Mouse (Mus musculus) midbrain, embryonic 14.5 days (tissue): Measurements from ENCODE around the gene Kcnd2. TPM values are rescaled to one million over a fixed set of nuclear protein-coding genes. Genes with fewer than 3 reads are reported as not detected.

ENCODE experiments used
- ATAC-seq: fragments of 200-750 bp; cut with Nextera tagmentation; 2 replicates; pipeline ENCODE4 v1.8.0; 2017; ENCODE audit warnings: moderate number of reproducible peaks, moderate library complexity; ENCODE audit not compliant: low FRiP score, low TSS enrichment
- DNase-seq: peaks from one replicate; pipeline ENCODE4 v3.0.0-alpha.2; 2015
- H3K27ac ChIP-seq: fragments of 300-500 bp; sonication (generic); replicated peaks from 2 replicates; pipeline ENCODE4 v1.5.1; 2014; ENCODE audit warnings: mild to moderate bottlenecking, low read depth, low read length, moderate library complexity
- H3K27me3 ChIP-seq: fragments of 300-500 bp; sonication (generic); 2 replicates; pipeline ENCODE4 v1.6.1; 2014; ENCODE audit warnings: low read length, control low read depth, mixed read lengths; ENCODE audit not compliant: control insufficient read depth, insufficient read depth
- H3K36me3 ChIP-seq: fragments of 300-500 bp; sonication (generic); 2 replicates; pipeline ENCODE4 v1.6.1; 2014; ENCODE audit warnings: low read length, control low read depth; ENCODE audit not compliant: control insufficient read depth, insufficient read depth
- H3K4me1 ChIP-seq: fragments of 300-500 bp; sonication (generic); 2 replicates; pipeline ENCODE4 v1.6.1; 2014; ENCODE audit warnings: mild to moderate bottlenecking, antibody characterized with exemption, low read length, control low read depth; ENCODE audit not compliant: control insufficient read depth, insufficient read depth
- H3K4me2 ChIP-seq: fragments of 300-500 bp; sonication (generic); 2 replicates; pipeline ENCODE4 v1.6.1; 2014; ENCODE audit warnings: mild to moderate bottlenecking, low read length, moderate library complexity
- H3K4me3 ChIP-seq: fragments of 300-500 bp; sonication (generic); replicated peaks from 2 replicates; pipeline ENCODE4 v1.5.1; 2014; ENCODE audit warnings: low read depth, low read length
- H3K9ac ChIP-seq: fragments of 300-500 bp; sonication (generic); replicated peaks from 2 replicates; pipeline ENCODE4 v1.6.1; 2014; ENCODE audit warnings: mild to moderate bottlenecking, low read length, moderate library complexity
- H3K9me3 ChIP-seq: fragments of 300-500 bp; sonication (generic); 2 replicates; pipeline ENCODE4 v1.6.1; 2016; ENCODE audit warnings: low read length, control low read depth, mixed read lengths; ENCODE audit not compliant: control insufficient read depth
- WGBS: fragments of 180-500 bp; shearing (Covaris S2); extraction: QIAGEN DNeasy Blood & Tissue Kit; methylation state at CpG from one replicate; pipeline ENCODE4 v1.1.7; 2014; 5-methylcytosine and 5-hydroxymethylcytosine counted together
- polyA plus RNA-seq: library from polyadenylated mRNA; unstranded; fragments of >200 nt; fragmentation: Nextera tagmentation; extraction: Ambion mirVana; gene quantifications from 2 replicates; pipeline ENCODE4 v1.2.1, GENCODE M21; 2014

The Kcnd2 gene
- polyA plus RNA-seq, 1 experiment from 2014 or later, result 23.4 TPM

- H3K4me1 ChIP-seq, result no peaks in the 10 kb centered on the region
- WGBS, result 93% methylated on average over 4 of the region's 4 CpGs
- no peaks in the 10 kb centered on the region for H3K9me3 ChIP-seq
- ATAC-seq (no peak), DNase-seq (no peak)
- no peak overlapping the region for H3K9ac ChIP-seq
- no peaks in the 10 kb centered on the region for H3K36me3 ChIP-seq
- H3K27me3 ChIP-seq, result no peaks in the 10 kb centered on the region
- H3K27ac ChIP-seq, result no peak overlapping the region
- H3K4me3 ChIP-seq, result no peak overlapping the region
- H3K4me2 ChIP-seq, result no peak overlapping the region
These were observed 10.8 kb downstream of the Kcnd2 start for GRCm38 (mm10) chr6:21226124-21226523.

- no peak overlapping the region for H3K9ac ChIP-seq
- no peaks in the 10 kb centered on the region for H3K36me3 ChIP-seq
- H3K27ac ChIP-seq, result no peak overlapping the region
- no peak overlapping the region for H3K4me2 ChIP-seq
- no peaks in the 10 kb centered on the region for H3K27me3 ChIP-seq
- no peak for DNase-seq
- H3K9me3 ChIP-seq, result no peaks in the 10 kb centered on the region
- ATAC-seq, result no peak
- H3K4me3 ChIP-seq, result no peak overlapping the region
- 87% methylated on average over 5 of the region's 5 CpGs for WGBS
- H3K4me1 ChIP-seq, result no peaks in the 10 kb centered on the region
These were observed 43.7 kb downstream of the Kcnd2 start for GRCm38 (mm10) chr6:21259031-21259430.

GRCm38 (mm10) chr6:21267897-21268296, 52.6 kb downstream of the Kcnd2 start:
- no peaks in the 10 kb centered on the region for H3K36me3 ChIP-seq
- ATAC-seq (no peak), DNase-seq (no peak)
- H3K9me3 ChIP-seq, result no peaks in the 10 kb centered on the region
- H3K27me3 ChIP-seq, result no peaks in the 10 kb centered on the region
- H3K4me2 ChIP-seq, result no peak overlapping the region
- H3K27ac ChIP-seq, result no peak overlapping the region
- H3K4me1 ChIP-seq, result no peaks in the 10 kb centered on the region
- 47% methylated on average over 2 of the region's 2 CpGs for WGBS
- H3K9ac ChIP-seq, result no peak overlapping the region
- H3K4me3 ChIP-seq, result no peak overlapping the region

GRCm38 (mm10) chr6:21277343-21277933, 62.1 kb downstream of the Kcnd2 start:
- Histone ChIP-seq H3K9me3 (no peaks in the 10 kb centered on the region), H3K36me3 (no peaks in the 10 kb centered on the region), H3K4me2 (peak overlapping the region; percentile 19; the same call in 1 of the 2 replicates), H3K4me1 (0 out of 2 replicates have a peak, but pooled peaks cover 3% of the 10 kb centered on the region), H3K4me3 (no peak overlapping the region), H3K9ac (no peak overlapping the region), H3K27ac (0 out of 2 replicates have a peak overlapping the region, but pooled peaks have one; percentile 26), H3K27me3 (no peaks in the 10 kb centered on the region)
- 15% methylated on average over 6 of the region's 6 CpGs for WGBS
- ATAC-seq (peak; percentile 53; the same call in 1 of the 2 replicates), DNase-seq (peak; percentile 28)

- H3K36me3 ChIP-seq, result no peaks in the 10 kb centered on the region
- no peak overlapping the region for H3K4me2 ChIP-seq
- H3K27ac ChIP-seq, result no peak overlapping the region
- no peak overlapping the region for H3K4me3 ChIP-seq
- 93% methylated on average over 4 of the region's 4 CpGs for WGBS
- no peaks in the 10 kb centered on the region for H3K9me3 ChIP-seq
- H3K27me3 ChIP-seq, result no peaks in the 10 kb centered on the region
- H3K4me1 ChIP-seq, result no peaks in the 10 kb centered on the region
- no peak overlapping the region for H3K9ac ChIP-seq
- DNase-seq, result no peak
- no peak for ATAC-seq
These were observed 89.6 kb downstream of the Kcnd2 start for GRCm38 (mm10) chr6:21304943-21305342.

- H3K9ac ChIP-seq, result no peak overlapping the region
- H3K36me3 ChIP-seq, result no peaks in the 10 kb centered on the region
- DNase-seq (no peak), ATAC-seq (no peak)
- H3K4me1 ChIP-seq, result no peaks in the 10 kb centered on the region
- WGBS, result 82% methylated on average over 3 of the region's 3 CpGs
- no peaks in the 10 kb centered on the region for H3K27me3 ChIP-seq
- no peaks in the 10 kb centered on the region for H3K9me3 ChIP-seq
- H3K4me3 ChIP-seq, result no peak overlapping the region
- no peak overlapping the region for H3K27ac ChIP-seq
- no peak overlapping the region for H3K4me2 ChIP-seq
These were observed 94.9 kb downstream of the Kcnd2 start for GRCm38 (mm10) chr6:21310159-21310558.

GRCm38 (mm10) chr6:21321407-21321806, 106.1 kb downstream of the Kcnd2 start:
- no peak overlapping the region for H3K4me3 ChIP-seq
- ATAC-seq, result no peak
- WGBS, result 86% methylated on average over 6 of the region's 6 CpGs

GRCm38 (mm10) chr6:21322211-21322610, 106.9 kb downstream of the Kcnd2 start:
- DNase-seq (no peak), ATAC-seq (no peak)
- Histone ChIP-seq H3K27me3 (no peaks in the 10 kb centered on the region), H3K4me3 (no peak overlapping the region), H3K4me1 (peaks cover 2% of the 10 kb centered on the region; the same call in 1 of the 2 replicates), H3K36me3 (no peaks in the 10 kb centered on the region), H3K9ac (no peak overlapping the region), H3K4me2 (no peak overlapping the region), H3K27ac (no peak overlapping the region), H3K9me3 (no peaks in the 10 kb centered on the region)
- WGBS, result 89% methylated on average over 4 of the region's 4 CpGs

More at GRCm38 (mm10) chr6:21321407-21321806, 106.1 kb downstream of the Kcnd2 start:
- no peak overlapping the region for H3K4me2 ChIP-seq
- H3K4me1 ChIP-seq, result 0 out of 2 replicates have a peak, but pooled peaks cover 2% of the 10 kb centered on the region
- H3K36me3 ChIP-seq, result no peaks in the 10 kb centered on the region
- no peak for DNase-seq
- no peaks in the 10 kb centered on the region for H3K27me3 ChIP-seq
- no peaks in the 10 kb centered on the region for H3K9me3 ChIP-seq
- H3K9ac ChIP-seq, result no peak overlapping the region
- no peak overlapping the region for H3K27ac ChIP-seq

GRCm38 (mm10) chr6:21325251-21325650, 109.9 kb downstream of the Kcnd2 start:
- no peak overlapping the region for H3K4me2 ChIP-seq
- H3K27me3 ChIP-seq, result no peaks in the 10 kb centered on the region
- H3K9me3 ChIP-seq, result no peaks in the 10 kb centered on the region
- H3K27ac ChIP-seq, result no peak overlapping the region
- DNase-seq, result peak; percentile 61
- no peaks in the 10 kb centered on the region for H3K36me3 ChIP-seq
- 3% methylated on average over 1 of the region's 1 CpGs for WGBS
- peak; percentile 78; the same call in 1 of the 2 replicates for ATAC-seq
- no peak overlapping the region for H3K4me3 ChIP-seq
- no peaks in the 10 kb centered on the region; the same call in 1 of the 2 replicates for H3K4me1 ChIP-seq
- H3K9ac ChIP-seq, result no peak overlapping the region
